Mouse (Mus musculus) myocyte (in vitro differentiated cells): ENCODE measurements around the gene Stk38. TPM values are rescaled to one million over a fixed set of nuclear protein-coding genes. Genes with fewer than 3 reads are reported as not detected.

Experiments
- H3K27me3 ChIP-seq: one replicate; pipeline ENCODE4 v1.6.1; 2011; ENCODE audit not compliant: control insufficient read depth, insufficient read depth, insufficient read length
- H3K36me3 ChIP-seq: one replicate; pipeline ENCODE4 v1.6.1; 2011; ENCODE audit not compliant: control insufficient read depth, insufficient read depth
- H3K4me2 ChIP-seq: one replicate; pipeline ENCODE4 v1.6.1; 2011; ENCODE audit warnings: low read depth, control low read depth
- H3K4me3 ChIP-seq: one replicate; pipeline ENCODE4 v1.5.1; 2011; ENCODE audit warnings: mild to moderate bottlenecking, control low read depth, moderate library complexity
- H3K79me2 ChIP-seq: one replicate; pipeline ENCODE4 v1.6.1; 2011; ENCODE audit not compliant: control insufficient read depth, insufficient read depth
- H3ac ChIP-seq: one replicate; pipeline ENCODE4 v1.6.1; 2011; ENCODE audit not compliant: control insufficient read depth, insufficient read length
- CEBPB ChIP-seq: IDR thresholded peaks from 2 replicates; pipeline ENCODE4 v1.6.1; 2011; ENCODE audit warnings: mild to moderate bottlenecking, moderate library complexity; ENCODE audit not compliant: poor library complexity, insufficient read depth, severe bottlenecking
- E2F4 ChIP-seq: IDR thresholded peaks from one replicate; pipeline ENCODE4 v1.6.1; 2011; ENCODE audit warnings: mild to moderate bottlenecking, control low read depth, moderate library complexity; ENCODE audit not compliant: insufficient read depth
- MAX ChIP-seq: IDR thresholded peaks from one replicate; pipeline ENCODE4 v1.6.1; 2011; ENCODE audit warnings: low read depth, mild to moderate bottlenecking, control low read depth
- MYOD1 ChIP-seq, 3 experiments: IDR thresholded peaks; one replicate each; pipeline ENCODE4 v1.6.1; 2011; ENCODE audit warnings: control low read depth in 2 of 3, low read depth in 2 of 3, mild to moderate bottlenecking in 2 of 3, moderate library complexity in 1 of 3; ENCODE audit not compliant: insufficient read length in 2 of 3, control insufficient read depth in 1 of 3
- MYOG ChIP-seq, 3 experiments: IDR thresholded peaks; one replicate each; pipeline ENCODE4 v1.6.1; 2011; ENCODE audit warnings: control low read depth in 2 of 3, low read depth in 2 of 3, mild to moderate bottlenecking in 2 of 3; ENCODE audit not compliant: insufficient read length in 2 of 3, control insufficient read depth in 1 of 3, insufficient read depth in 1 of 3
- POLR2A ChIP-seq: IDR thresholded peaks from one replicate; pipeline ENCODE4 v1.6.1; 2011; ENCODE audit warnings: low read depth, mild to moderate bottlenecking, control low read depth, moderate library complexity; ENCODE audit not compliant: insufficient read length
- POLR2AphosphoS2 ChIP-seq: IDR thresholded peaks from one replicate; pipeline ENCODE4 v1.6.1; 2011; ENCODE audit warnings: low read depth, control low read depth; ENCODE audit not compliant: insufficient read length
- REST ChIP-seq: IDR thresholded peaks from one replicate; pipeline ENCODE4 v1.6.1; 2011; ENCODE audit warnings: mild to moderate bottlenecking, control low read depth, moderate library complexity; ENCODE audit not compliant: insufficient read depth, insufficient read length
- SRF ChIP-seq: IDR thresholded peaks from one replicate; pipeline ENCODE4 v1.6.1; 2011; ENCODE audit warnings: low read depth; ENCODE audit not compliant: control insufficient read depth, insufficient read length
- TCF12 ChIP-seq: IDR thresholded peaks from one replicate; pipeline ENCODE4 v1.6.1; 2011; ENCODE audit warnings: mild to moderate bottlenecking, control low read depth; ENCODE audit not compliant: poor library complexity, insufficient read depth, severe bottlenecking
- TCF3 ChIP-seq: IDR thresholded peaks from one replicate; pipeline ENCODE4 v1.6.1; 2011; ENCODE audit warnings: low read depth, control low read depth; ENCODE audit not compliant: insufficient read length
- USF1 ChIP-seq: IDR thresholded peaks from one replicate; pipeline ENCODE4 v1.6.1; 2011; ENCODE audit warnings: low read depth, mild to moderate bottlenecking, control low read depth, moderate library complexity
- polyA plus RNA-seq: library from polyadenylated mRNA; unstranded; fragments of >200 nt; fragmentation: generic; extraction: Trizol; gene quantifications from one replicate; pipeline ENCODE4 v1.2.1, GENCODE M21; 2012; ENCODE audit warnings: missing spikeins

Stk38 gene
- polyA plus RNA-seq, 1 experiment, result 28.3 TPM

DNA sequence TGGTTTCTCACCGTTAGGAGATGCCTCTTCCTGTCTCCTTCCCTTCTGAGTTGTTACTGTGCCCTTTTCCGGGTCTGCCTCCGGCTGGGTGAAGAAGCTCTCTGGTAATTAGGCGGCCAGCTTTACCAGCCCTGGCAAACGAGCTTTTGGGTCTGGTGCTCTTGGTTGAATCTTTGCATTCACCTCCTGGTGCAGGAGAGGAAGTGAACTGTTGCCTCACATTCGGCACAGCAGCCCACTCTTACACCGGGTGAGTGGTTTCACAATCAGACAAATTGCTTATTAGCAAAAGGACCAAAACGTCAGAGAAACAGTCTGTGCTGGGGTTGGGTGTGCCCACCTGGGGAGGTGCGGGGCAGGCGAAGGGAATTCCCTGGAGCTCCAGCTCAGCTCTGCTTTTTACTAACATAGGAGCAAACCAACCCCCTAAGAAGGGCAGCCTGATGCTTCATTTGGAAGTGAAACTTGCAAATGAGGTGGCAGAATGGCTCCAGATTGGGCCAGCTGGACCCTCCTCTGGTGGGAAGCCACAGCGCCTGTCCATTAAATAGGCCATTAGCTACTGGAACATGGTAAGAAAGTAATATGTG, 40.7 kb downstream of the Stk38 start:
- TF ChIP-seq REST (no peak), POLR2A (no peak), SRF (no peak), E2F4 (no peak), MAX (no peak), USF1 (no peak), POLR2AphosphoS2 (no peak), MYOG (IDR thresholded peaks at IDR 0.05; ENCODE audit: control insufficient read depth in 1 of 3, insufficient read depth in 1 of 3, insufficient read length in 2 of 3, low read depth in 2 of 3) (no peak), MYOD1 (IDR thresholded peaks at IDR 0.05; ENCODE audit: control insufficient read depth in 1 of 3, insufficient read length in 2 of 3, low read depth in 2 of 3) (no peak), TCF3 (no peak)
- Histone ChIP-seq H3K36me3 (peaks cover 76% of the 10 kb centered on the region), H3ac (no peak overlapping the region), H3K4me3 (no peak overlapping the region), H3K79me2 (peaks cover 5% of the 10 kb centered on the region), H3K27me3 (no peaks in the 10 kb centered on the region), H3K4me2 (no peak overlapping the region)

GRCm38 (mm10) chr17:28961596-28961995, 46.2 kb downstream of the Stk38 start:
- no peak overlapping the region for H3K4me2 ChIP-seq
- no peak overlapping the region for H3ac ChIP-seq
- H3K36me3 ChIP-seq, result peaks cover 42% of the 10 kb centered on the region
- TF ChIP-seq MYOG (IDR thresholded peaks at IDR 0.05; ENCODE audit: control insufficient read depth in 1 of 3, insufficient read depth in 1 of 3, insufficient read length in 2 of 3, low read depth in 2 of 3) (no peak), USF1 (no peak), MYOD1 (IDR thresholded peaks at IDR 0.05; ENCODE audit: control insufficient read depth in 1 of 3, insufficient read length in 2 of 3, low read depth in 2 of 3) (no peak), E2F4 (no peak), MAX (no peak), TCF3 (no peak), TCF12 (no peak), CEBPB (no peak), POLR2A (no peak), REST (no peak), SRF (no peak), POLR2AphosphoS2 (no peak)
- H3K27me3 ChIP-seq, result no peaks in the 10 kb centered on the region
- no peak overlapping the region for H3K4me3 ChIP-seq
- peaks cover 47% of the 10 kb centered on the region for H3K79me2 ChIP-seq

- Histone ChIP-seq H3K4me3 (no peak overlapping the region), H3K4me2 (no peak overlapping the region), H3ac (no peak overlapping the region), H3K36me3 (peaks cover 32% of the 10 kb centered on the region), H3K27me3 (no peaks in the 10 kb centered on the region), H3K79me2 (peaks cover 57% of the 10 kb centered on the region)
- no peak for TF ChIP-seq MYOG (IDR thresholded peaks at IDR 0.05; ENCODE audit: control insufficient read depth in 1 of 3, insufficient read depth in 1 of 3, insufficient read length in 2 of 3, low read depth in 2 of 3)
- no peak for TF ChIP-seq TCF3
- TF ChIP-seq POLR2AphosphoS2, result no peak
- TF ChIP-seq E2F4, result no peak
- no peak for TF ChIP-seq SRF
- no peak for TF ChIP-seq TCF12
- no peak for TF ChIP-seq USF1
- no peak for TF ChIP-seq MAX
These were observed 47.2 kb downstream of the Stk38 start for GRCm38 (mm10) chr17:28960597-28960996.

DNA sequence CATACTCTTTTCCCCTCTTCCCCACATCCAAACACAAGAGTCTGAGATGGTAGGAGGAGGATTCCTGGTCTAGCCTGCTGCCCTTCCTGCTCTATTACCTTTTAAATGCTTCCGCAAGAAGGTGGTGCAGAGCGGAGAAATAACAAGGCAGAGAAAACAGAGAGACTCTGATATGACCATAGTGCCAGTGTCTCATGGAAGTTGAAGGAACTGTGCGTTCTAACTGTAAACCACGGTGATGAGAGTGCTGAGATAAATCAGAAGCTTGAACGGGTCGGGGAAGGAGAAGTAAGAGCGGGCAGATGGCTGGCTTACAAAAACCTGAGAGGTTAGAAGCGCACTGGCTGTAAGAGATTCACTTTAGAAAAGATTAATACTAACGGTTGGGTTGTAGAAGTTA, 53.4 kb downstream of the Stk38 start:
- no peak overlapping the region for H3ac ChIP-seq
- H3K4me2 ChIP-seq, result no peak overlapping the region
- TF ChIP-seq MAX, result no peak
- no peak for TF ChIP-seq TCF3
- TF ChIP-seq USF1, result no peak
- TF ChIP-seq CEBPB, result no peak
- no peak for TF ChIP-seq SRF
- no peak for TF ChIP-seq E2F4
- no peak for TF ChIP-seq POLR2AphosphoS2
- no peak for TF ChIP-seq MYOD1 (IDR thresholded peaks at IDR 0.05; ENCODE audit: control insufficient read depth in 1 of 3, insufficient read length in 2 of 3, low read depth in 2 of 3)
- TF ChIP-seq MYOG (IDR thresholded peaks at IDR 0.05; ENCODE audit: control insufficient read depth in 1 of 3, insufficient read depth in 1 of 3, insufficient read length in 2 of 3, low read depth in 2 of 3), result no peak
- no peak for TF ChIP-seq REST
- no peak for TF ChIP-seq POLR2A
- no peak for TF ChIP-seq TCF12
- no peaks in the 10 kb centered on the region for H3K27me3 ChIP-seq
- no peak overlapping the region for H3K4me3 ChIP-seq
- H3K36me3 ChIP-seq, result no peaks in the 10 kb centered on the region
- H3K79me2 ChIP-seq, result peaks cover 70% of the 10 kb centered on the region
